8 mouse cellular contexts compared by ENCODE assay signal in the genomic region with DNA sequence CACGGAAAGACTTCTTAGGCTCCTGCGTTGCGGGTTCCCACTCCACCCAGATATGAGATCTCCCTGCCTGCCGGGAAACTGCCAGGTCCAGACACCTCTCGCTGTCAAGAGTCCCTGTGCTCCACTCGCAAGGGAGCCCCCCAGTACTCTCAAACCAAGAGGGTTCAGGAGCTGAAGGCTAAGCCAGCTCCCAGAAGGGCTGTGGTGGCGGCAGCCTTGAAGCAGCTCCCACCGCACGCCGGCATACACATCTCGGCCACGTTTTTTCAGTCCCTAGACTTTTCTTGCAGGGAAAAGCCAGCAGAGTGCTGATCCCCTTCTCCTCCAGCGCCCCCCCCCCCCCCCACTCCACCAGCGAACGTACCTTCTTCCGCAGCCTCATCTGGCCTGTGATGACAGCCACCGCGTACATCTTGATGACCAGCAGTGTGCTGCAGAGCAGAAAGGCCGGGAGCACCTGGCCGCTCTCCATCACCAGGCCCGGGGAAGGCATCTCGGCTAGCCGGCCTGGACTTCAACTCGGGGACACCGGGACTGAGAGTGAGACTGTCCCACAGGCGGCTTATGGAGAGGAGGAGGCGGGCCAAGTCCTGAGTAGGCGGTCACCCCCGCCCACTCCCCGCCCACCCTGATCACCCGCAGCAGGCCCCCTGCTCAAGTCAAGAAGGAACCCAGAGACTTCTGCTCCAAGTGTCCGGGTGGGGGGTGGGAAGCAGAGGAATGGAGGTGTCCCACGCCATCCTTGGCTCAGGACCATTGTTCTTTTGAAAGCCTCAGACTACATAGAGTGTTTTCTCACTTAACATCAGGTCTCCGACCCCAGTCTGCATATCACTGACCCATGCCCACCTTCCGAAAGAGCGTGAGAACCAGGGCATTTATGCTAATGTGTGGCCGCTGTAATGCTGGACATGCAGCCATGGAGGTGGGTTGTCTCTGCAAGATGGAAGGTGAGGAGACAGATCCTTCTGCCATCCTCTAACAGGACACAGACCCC. TPM values are rescaled to one million over a fixed set of nuclear protein-coding genes. Genes with fewer than 3 reads are reported as not detected.
DNase-seq lines count a peak whose midpoint lies in the region; ATAC-seq lines count a peak whose summit lies in the region.

No protein-coding gene starts in this region.

- peaks cover 6% of the 10 kb centered on the region for H3K4me1 ChIP-seq in hindbrain, embryonic 11.5 days (replicated peaks; ENCODE audit: control insufficient read depth, insufficient read depth, low read length)
- no peaks in the 10 kb centered on the region; the same call in 1 of the 2 replicates for H3K4me1 ChIP-seq in liver, embryonic 13.5 days (replicated peaks)
- peaks cover 18% of the 10 kb centered on the region for H3K4me1 ChIP-seq in stomach, embryonic 15.5 days

- peak overlapping the region; percentile 63 for H3K4me2 ChIP-seq in hindbrain, embryonic 11.5 days (replicated peaks; ENCODE audit: low read depth, low read length)
- H3K4me2 ChIP-seq in liver, embryonic 13.5 days: peak overlapping the region; percentile 30
- H3K4me2 ChIP-seq in stomach, embryonic 15.5 days: peak overlapping the region; percentile 76

- 0 out of 2 replicates have a peak, but pooled peaks cover 3% of the 10 kb centered on the region for H3K27me3 ChIP-seq in hindbrain, embryonic 11.5 days (ENCODE audit: control insufficient read depth, insufficient read depth, low read length)
- peaks cover 47% of the 10 kb centered on the region for H3K27me3 ChIP-seq in liver, embryonic 13.5 days
- 0 out of 2 replicates have a peak, but pooled peaks cover 2% of the 10 kb centered on the region for H3K27me3 ChIP-seq in stomach, embryonic 15.5 days (replicated peaks)

- peak overlapping the region; percentile 47; the same call in 1 of the 2 replicates for H3K9ac ChIP-seq in hindbrain, embryonic 11.5 days (ENCODE audit: low read depth, low read length)
- H3K9ac ChIP-seq in liver, embryonic 13.5 days: no peak overlapping the region
- no peak overlapping the region for H3K9ac ChIP-seq in stomach, embryonic 15.5 days

- H3K36me3 ChIP-seq in hindbrain, embryonic 11.5 days (ENCODE audit: control insufficient read depth, insufficient read depth, low read length): no peaks in the 10 kb centered on the region
- no peaks in the 10 kb centered on the region for H3K36me3 ChIP-seq in liver, embryonic 13.5 days
- H3K36me3 ChIP-seq in stomach, embryonic 15.5 days: no peaks in the 10 kb centered on the region

- H3K4me3 ChIP-seq in hindbrain, embryonic 11.5 days (ENCODE audit: low read depth, low read length): peak overlapping the region; percentile 29
- H3K4me3 ChIP-seq in liver, embryonic 13.5 days (replicated peaks): peak overlapping the region; percentile 23; the same call in 1 of the 2 replicates
- peak overlapping the region; percentile 46 for H3K4me3 ChIP-seq in stomach, embryonic 15.5 days (replicated peaks)

- peak; percentile 60; the same call in 1 of the 2 replicates for ATAC-seq in hindbrain, embryonic 11.5 days (ENCODE audit: low FRiP score)
- ATAC-seq in liver, embryonic 13.5 days (ENCODE audit: low read depth): no peak
- peak; percentile 57 for ATAC-seq in stomach, embryonic 15.5 days (ENCODE audit: insufficient read depth, low FRiP score, low read depth)

- no peaks in the 10 kb centered on the region for H3K9me3 ChIP-seq in hindbrain, embryonic 11.5 days (ENCODE audit: control insufficient read depth, low read length)
- H3K9me3 ChIP-seq in liver, embryonic 13.5 days (replicated peaks): no peaks in the 10 kb centered on the region
- H3K9me3 ChIP-seq in stomach, embryonic 15.5 days: no peaks in the 10 kb centered on the region

- DNase-seq in kidney, adult 18-20 months: peak; percentile 33
- DNase-seq in kidney, adult 9 months: no peak
- DNase-seq in embryo, embryonic 10.5 days (ENCODE audit: low spot score): peak; percentile 73
- peak; percentile 52 for DNase-seq in hindbrain, embryonic 11.5 days (ENCODE audit: low spot score)
- DNase-seq in liver, embryonic 13.5 days: no peak
- DNase-seq in thymus, postnatal 14 days: no peak
- DNase-seq in cerebellum, adult 11 months: no peak

- 11% methylated on average over 34 of the region's 37 CpGs for WGBS in hindbrain, embryonic 11.5 days
- WGBS in liver, embryonic 13.5 days (ENCODE audit: insufficient replicate concordance): 16% methylated on average over 36 of the region's 37 CpGs
- 10% methylated on average over 36 of the region's 37 CpGs for whole genome bisulfite sequencing in stomach, embryonic 15.5 days

- H3K27ac ChIP-seq in hindbrain, embryonic 11.5 days (ENCODE audit: low read depth, low read length): no peak overlapping the region
- no peak overlapping the region for H3K27ac ChIP-seq in liver, embryonic 13.5 days
- H3K27ac ChIP-seq in stomach, embryonic 15.5 days: no peak overlapping the region; the same call in 1 of the 2 replicates

RNA-seq across cellular contexts. Expression of a gene that starts 26.6 kb away (rescaled TPM):
- polyA plus RNA-seq in hindbrain, embryonic 11.5 days (2014; fragmentation: Nextera tagmentation; extraction: Ambion mirVana): 5.5 and 5.6 TPM in 2 replicates
- 0.18 and 0.37 TPM in 2 replicates for polyA plus RNA-seq in liver, embryonic 13.5 days (2015; fragmentation: Nextera tagmentation; extraction: Ambion mirVana)
- polyA plus RNA-seq in stomach, embryonic 15.5 days (2015; fragmentation: Nextera tagmentation; extraction: Ambion mirVana): 6.7 and 9.0 TPM in 2 replicates

RNA-seq across cellular contexts. Expression of a gene that starts 49.7 kb away (rescaled TPM):
- polyA plus RNA-seq in hindbrain, embryonic 11.5 days (2014; fragmentation: Nextera tagmentation; extraction: Ambion mirVana): 18.7 and 21.5 TPM in 2 replicates
- 17.1 and 20.4 TPM in 2 replicates for polyA plus RNA-seq in liver, embryonic 13.5 days (2015; fragmentation: Nextera tagmentation; extraction: Ambion mirVana)
- 30.6 and 31.1 TPM in 2 replicates for polyA plus RNA-seq in stomach, embryonic 15.5 days (2015; fragmentation: Nextera tagmentation; extraction: Ambion mirVana)

Comparison
In these comparisons a context has a peak if more than half of its experiments do, and no peak if none do; other contexts are left out.
1. DNase-seq: peak in kidney, adult 18-20 months (single experiment), embryo, embryonic 10.5 days (single experiment) and hindbrain, embryonic 11.5 days (single experiment); none in kidney, adult 9 months (single experiment), liver, embryonic 13.5 days (single experiment), thymus, postnatal 14 days (single experiment) and cerebellum, adult 11 months (single experiment).
2. Peak in every context shown above with its lines, with median percentiles within 50 percentile points of each other: H3K4me2 ChIP-seq and H3K4me3 ChIP-seq.